Mouse (Mus musculus): ENCODE measurements around the gene Ccdc158. TPM values are rescaled to one million over a fixed set of nuclear protein-coding genes. Genes with fewer than 3 reads are reported as not detected.

Ccdc158 gene
- 0.59 and 0.75 TPM in 2 replicates for polyA plus RNA-seq (2015; fragmentation: Nextera tagmentation; extraction: Ambion mirVana)

- peaks cover 9% of the 10 kb centered on the region for H3K4me1 ChIP-seq
- H3K9me3 ChIP-seq, result no peaks in the 10 kb centered on the region
- H3K27me3 ChIP-seq (replicated peaks), result no peaks in the 10 kb centered on the region
- peak within 1 kb of the TSS; percentile 75 for H3K9ac ChIP-seq
- peak within 1 kb of the TSS; percentile 85 for H3K4me2 ChIP-seq
- H3K27ac ChIP-seq (replicated peaks), result peak within 1 kb of the TSS; percentile 37; the same call in 1 of the 2 replicates
- ATAC-seq (ENCODE audit: extremely low read depth, insufficient number of reproducible peaks, low FRiP score, low TSS enrichment), result peak; percentile 66
- no peaks in the 10 kb centered on the region for H3K36me3 ChIP-seq
- H3K4me3 ChIP-seq, result peak within 1 kb of the TSS; percentile 58
- 12% methylated on average over 50 of the region's 55 CpGs for WGBS
Observed at GRCm38 (mm10) chr5:92674859-92675573, at the start of gene Ccdc158. TSS of gene Ccdc158 (minus strand) at chr5:92675271.

GRCm38 (mm10) chr5:92721610-92722009 lies 46.5 kb upstream of the Ccdc158 start:
- Histone ChIP-seq H3K4me3 (no peak overlapping the region), H3K9me3 (no peaks in the 10 kb centered on the region), H3K9ac (no peak overlapping the region), H3K27ac (replicated peaks) (no peak overlapping the region), H3K27me3 (replicated peaks) (no peaks in the 10 kb centered on the region), H3K4me1 (peaks cover 9% of the 10 kb centered on the region), H3K36me3 (no peaks in the 10 kb centered on the region), H3K4me2 (no peak overlapping the region)
- no peak for ATAC-seq (ENCODE audit: extremely low read depth, insufficient number of reproducible peaks, low FRiP score, low TSS enrichment)
- 87% methylated on average over 8 of the region's 8 CpGs for WGBS

GRCm38 (mm10) chr5:92718856-92719255 lies 43.8 kb upstream of the Ccdc158 start:
- no peak for ATAC-seq (ENCODE audit: extremely low read depth, insufficient number of reproducible peaks, low FRiP score, low TSS enrichment)
- H3K4me2 ChIP-seq, result no peak overlapping the region
- H3K27ac ChIP-seq (replicated peaks), result no peak overlapping the region
- WGBS, result 69% methylated on average over 3 of the region's 3 CpGs
- H3K4me1 ChIP-seq, result peaks cover 11% of the 10 kb centered on the region
- no peaks in the 10 kb centered on the region for H3K9me3 ChIP-seq
- H3K36me3 ChIP-seq, result no peaks in the 10 kb centered on the region
- H3K9ac ChIP-seq, result no peak overlapping the region
- H3K4me3 ChIP-seq, result no peak overlapping the region
- H3K27me3 ChIP-seq (replicated peaks), result no peaks in the 10 kb centered on the region

GRCm38 (mm10) chr5:92717666-92718360 lies 42.7 kb upstream of the Ccdc158 start:
- Histone ChIP-seq H3K4me2 (no peak overlapping the region), H3K9ac (no peak overlapping the region), H3K4me3 (no peak overlapping the region), H3K9me3 (no peaks in the 10 kb centered on the region), H3K36me3 (no peaks in the 10 kb centered on the region), H3K4me1 (peaks cover 11% of the 10 kb centered on the region), H3K27me3 (replicated peaks) (no peaks in the 10 kb centered on the region), H3K27ac (replicated peaks) (no peak overlapping the region)
- ATAC-seq (ENCODE audit: extremely low read depth, insufficient number of reproducible peaks, low FRiP score, low TSS enrichment), result no peak
- 56% methylated on average over 3 of the region's 3 CpGs for WGBS

- no peak for ATAC-seq (ENCODE audit: extremely low read depth, insufficient number of reproducible peaks, low FRiP score, low TSS enrichment)
- Histone ChIP-seq H3K36me3 (no peaks in the 10 kb centered on the region), H3K4me1 (peaks cover 11% of the 10 kb centered on the region), H3K27me3 (replicated peaks) (no peaks in the 10 kb centered on the region), H3K9ac (no peak overlapping the region), H3K9me3 (no peaks in the 10 kb centered on the region), H3K4me3 (no peak overlapping the region), H3K4me2 (no peak overlapping the region), H3K27ac (replicated peaks) (no peak overlapping the region)
- WGBS, result 78% methylated on average over 2 of the region's 2 CpGs
Observed at GRCm38 (mm10) chr5:92715890-92716289, 40.8 kb upstream of the Ccdc158 start.

- no peak overlapping the region for H3K4me3 ChIP-seq
- H3K9ac ChIP-seq, result no peak overlapping the region
- WGBS, result 66% methylated on average over 11 of the region's 11 CpGs
- no peaks in the 10 kb centered on the region for H3K36me3 ChIP-seq
- peaks cover 11% of the 10 kb centered on the region for H3K4me1 ChIP-seq
- ATAC-seq (ENCODE audit: extremely low read depth, insufficient number of reproducible peaks, low FRiP score, low TSS enrichment), result no peak
- H3K27ac ChIP-seq (replicated peaks), result no peak overlapping the region
- H3K9me3 ChIP-seq, result no peaks in the 10 kb centered on the region
- no peak overlapping the region for H3K4me2 ChIP-seq
- no peaks in the 10 kb centered on the region for H3K27me3 ChIP-seq (replicated peaks)
Observed at GRCm38 (mm10) chr5:92715319-92715718, 40.2 kb upstream of the Ccdc158 start.

- no peak overlapping the region for H3K9ac ChIP-seq
- no peaks in the 10 kb centered on the region for H3K27me3 ChIP-seq (replicated peaks)
- H3K4me3 ChIP-seq, result no peak overlapping the region
- 87% methylated on average over 2 of the region's 2 CpGs for WGBS
- H3K4me1 ChIP-seq, result peaks cover 11% of the 10 kb centered on the region
- no peaks in the 10 kb centered on the region for H3K36me3 ChIP-seq
- H3K4me2 ChIP-seq, result no peak overlapping the region
- no peak overlapping the region for H3K27ac ChIP-seq (replicated peaks)
- no peak for ATAC-seq (ENCODE audit: extremely low read depth, insufficient number of reproducible peaks, low FRiP score, low TSS enrichment)
- no peaks in the 10 kb centered on the region for H3K9me3 ChIP-seq
Observed at GRCm38 (mm10) chr5:92714886-92715285, 39.8 kb upstream of the Ccdc158 start.

- no peak overlapping the region for H3K4me3 ChIP-seq
- ATAC-seq (ENCODE audit: extremely low read depth, insufficient number of reproducible peaks, low FRiP score, low TSS enrichment), result no peak
- H3K4me2 ChIP-seq, result no peak overlapping the region
- no peak overlapping the region for H3K27ac ChIP-seq (replicated peaks)
- H3K9ac ChIP-seq, result no peak overlapping the region
- peaks cover 10% of the 10 kb centered on the region for H3K4me1 ChIP-seq
- H3K9me3 ChIP-seq, result no peaks in the 10 kb centered on the region
- no peaks in the 10 kb centered on the region for H3K36me3 ChIP-seq
- 77% methylated on average over 5 of the region's 5 CpGs for WGBS
- no peaks in the 10 kb centered on the region for H3K27me3 ChIP-seq (replicated peaks)
Observed at GRCm38 (mm10) chr5:92712621-92713395, 37.7 kb upstream of the Ccdc158 start.

GRCm38 (mm10) chr5:92711666-92712290 lies 36.7 kb upstream of the Ccdc158 start:
- H3K9me3 ChIP-seq, result no peaks in the 10 kb centered on the region
- no peak overlapping the region for H3K27ac ChIP-seq (replicated peaks)
- no peak overlapping the region for H3K9ac ChIP-seq
- no peak overlapping the region for H3K4me2 ChIP-seq
- no peaks in the 10 kb centered on the region for H3K36me3 ChIP-seq
- peaks cover 9% of the 10 kb centered on the region for H3K4me1 ChIP-seq
- no peak for ATAC-seq (ENCODE audit: extremely low read depth, insufficient number of reproducible peaks, low FRiP score, low TSS enrichment)
- H3K4me3 ChIP-seq, result no peak overlapping the region
- 75% methylated on average over 5 of the region's 5 CpGs for WGBS
- H3K27me3 ChIP-seq (replicated peaks), result no peaks in the 10 kb centered on the region

- no peaks in the 10 kb centered on the region for H3K36me3 ChIP-seq
- H3K27ac ChIP-seq (replicated peaks), result no peak overlapping the region
- 71% methylated on average over 8 of the region's 8 CpGs for WGBS
- peaks cover 9% of the 10 kb centered on the region for H3K4me1 ChIP-seq
- no peak overlapping the region for H3K4me3 ChIP-seq
- ATAC-seq (ENCODE audit: extremely low read depth, insufficient number of reproducible peaks, low FRiP score, low TSS enrichment), result no peak
- no peaks in the 10 kb centered on the region for H3K9me3 ChIP-seq
- H3K27me3 ChIP-seq (replicated peaks), result no peaks in the 10 kb centered on the region
- no peak overlapping the region for H3K9ac ChIP-seq
- H3K4me2 ChIP-seq, result no peak overlapping the region
Observed at GRCm38 (mm10) chr5:92710779-92711178, 35.7 kb upstream of the Ccdc158 start.

GRCm38 (mm10) chr5:92707921-92708491 lies 32.9 kb upstream of the Ccdc158 start:
- Histone ChIP-seq H3K4me1 (peaks cover 7% of the 10 kb centered on the region), H3K27ac (replicated peaks) (no peak overlapping the region), H3K36me3 (no peaks in the 10 kb centered on the region), H3K9me3 (no peaks in the 10 kb centered on the region), H3K4me3 (no peak overlapping the region), H3K4me2 (no peak overlapping the region), H3K27me3 (replicated peaks) (no peaks in the 10 kb centered on the region), H3K9ac (no peak overlapping the region)
- 45% methylated on average over 7 of the region's 7 CpGs for WGBS
- no peak for ATAC-seq (ENCODE audit: extremely low read depth, insufficient number of reproducible peaks, low FRiP score, low TSS enrichment)

Measured in heart, embryonic 13.5 days (tissue).